Mouse (Mus musculus): ENCODE data around the gene Ap3m1. TPM values are rescaled to one million over a fixed set of nuclear protein-coding genes. Genes with fewer than 3 reads are reported as not detected.

The Ap3m1 gene
- polyA plus RNA-seq (2015; fragmentation: Nextera tagmentation; extraction: Ambion mirVana) = 25.6 and 31.7 TPM in 2 replicates

GRCm38 (mm10) chr14:21052112-21052780 is at the start of gene Ap3m1, which contains the start of gene Adk:
Gene Ap3m1, minus strand, starts transcription at chr14:21052508.
Gene Adk, plus strand, starts transcription at chr14:21052574.

Other genes with a start within 250 kb of the Ap3m1 start
- gene Plau, start 215.8 kb downstream of the Ap3m1 start, polyA plus RNA-seq (2015; fragmentation: Nextera tagmentation; extraction: Ambion mirVana) = 2.6 and 3.1 TPM in 2 replicates
- gene Vcl, start 123.1 kb downstream of the Ap3m1 start, polyA plus RNA-seq (2015; fragmentation: Nextera tagmentation; extraction: Ambion mirVana) = 52.9 and 53.5 TPM in 2 replicates
- 59.0 and 69.8 TPM in 2 replicates for gene Adk, start 66 bp upstream of the Ap3m1 start, polyA plus RNA-seq (2015; fragmentation: Nextera tagmentation; extraction: Ambion mirVana)